Mouse (Mus musculus): ENCODE results near the gene Nlrp1b. TPM values are rescaled to one million over a fixed set of nuclear protein-coding genes. Genes with fewer than 3 reads are reported as not detected.

Nlrp1b gene
- not detected in 2 replicates for polyA plus RNA-seq (2015; fragmentation: Nextera tagmentation; extraction: Ambion mirVana)

GRCm38 (mm10) chr11:71230684-71231480, at the start of gene Nlrp1b:
TSS of gene Nlrp1b (minus strand) at chr11:71230733.

GRCm38 (mm10) chr11:71144661-71145060, 85.9 kb downstream of the Nlrp1b start, which contains the start of gene Nlrp1a:
TSS of gene Nlrp1a (minus strand) at chr11:71144704.

Other genes with a start within 250 kb of the Nlrp1b start
- gene C1qbp, start 247.7 kb downstream of the Nlrp1b start, polyA plus RNA-seq (2015; fragmentation: Nextera tagmentation; extraction: Ambion mirVana), result 180 and 197 TPM in 2 replicates
- gene Dhx33, start 226.3 kb downstream of the Nlrp1b start, polyA plus RNA-seq (2015; fragmentation: Nextera tagmentation; extraction: Ambion mirVana), result 8.2 and 9.2 TPM in 2 replicates
- 15.8 and 17.7 TPM in 2 replicates for gene Mis12, start 211.1 kb downstream of the Nlrp1b start, polyA plus RNA-seq (2015; fragmentation: Nextera tagmentation; extraction: Ambion mirVana)
- gene Derl2, start 210.9 kb downstream of the Nlrp1b start, polyA plus RNA-seq (2015; fragmentation: Nextera tagmentation; extraction: Ambion mirVana), result 24.3 and 27.5 TPM in 2 replicates
- 736 and 759 TPM in 2 replicates for gene 6330403K07Rik, start 197.2 kb downstream of the Nlrp1b start, polyA plus RNA-seq (2015; fragmentation: Nextera tagmentation; extraction: Ambion mirVana)
- not detected in 2 replicates for gene Nlrp1a, start 86.0 kb downstream of the Nlrp1b start, polyA plus RNA-seq (2015; fragmentation: Nextera tagmentation; extraction: Ambion mirVana)